Mouse (Mus musculus) layer of hippocampus, adult 11-12 months (tissue): ENCODE results near the gene Polrmt.

Experiments used
- DNase-seq: peaks from one replicate; pipeline ENCODE4 v3.0.0; 2022; ENCODE audit warnings: low spot score

The Polrmt gene

DNA sequence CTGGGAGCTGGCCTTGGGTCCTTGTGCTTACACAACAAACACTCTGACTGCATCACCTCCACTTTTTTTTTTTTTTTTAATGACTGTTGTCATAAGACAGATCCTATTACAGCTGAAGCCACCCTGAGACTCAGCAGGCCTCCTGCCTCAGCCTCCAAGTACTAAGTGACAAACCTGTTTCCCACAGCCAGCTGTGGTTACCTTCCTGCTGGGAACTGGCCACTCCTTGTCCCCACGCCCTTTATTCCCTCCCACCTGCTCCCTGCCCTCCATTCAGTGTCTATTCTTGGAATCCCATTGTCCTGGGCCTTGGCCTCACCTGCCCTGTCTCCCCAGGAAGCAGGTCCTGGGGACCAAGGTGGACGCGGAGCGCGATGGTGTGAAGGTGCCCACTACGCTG lies 58.9 kb downstream of the Polrmt start:
- DNase-seq = no peak

DNA sequence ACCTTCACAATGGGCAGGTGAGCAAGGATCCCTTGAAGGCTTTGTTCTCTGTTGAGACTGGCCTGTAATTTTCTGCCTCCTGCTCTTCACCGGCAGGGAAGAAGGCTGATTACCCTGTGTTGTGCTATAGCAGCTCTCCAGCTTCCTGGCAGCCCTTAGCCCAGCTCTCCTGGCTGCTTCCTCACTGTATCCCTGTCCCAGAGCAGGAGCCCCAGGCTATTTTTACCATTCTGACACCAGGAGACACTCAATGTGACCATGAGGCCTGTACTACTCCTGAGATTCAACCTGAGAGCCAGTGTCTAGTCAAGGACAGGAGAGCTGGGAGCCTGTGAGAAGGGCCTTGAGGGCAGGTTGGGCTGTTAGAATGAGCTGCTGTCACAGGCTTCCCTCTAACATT lies 59.7 kb downstream of the Polrmt start:
- DNase-seq = no peak

DNA sequence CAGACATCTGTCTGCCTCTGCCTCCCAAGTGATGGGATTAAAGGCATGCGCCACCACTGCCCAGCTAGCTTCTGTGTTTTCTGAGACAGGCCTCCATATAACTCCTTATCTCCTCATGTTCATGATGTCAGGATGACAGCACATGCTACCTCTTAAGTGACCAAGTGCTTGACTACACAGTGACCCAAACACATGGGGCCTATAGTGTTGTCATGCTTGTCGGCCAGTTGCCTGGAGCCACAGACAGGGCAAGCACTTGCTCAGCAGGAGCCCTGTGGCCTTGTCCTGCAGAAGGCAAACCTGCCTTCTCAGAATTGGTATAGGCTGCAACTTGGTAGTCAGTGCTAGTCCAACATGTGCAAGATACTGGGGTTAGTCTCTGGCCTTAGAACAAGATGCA lies 60.2 kb downstream of the Polrmt start:
- no peak for DNase-seq
